Mouse (Mus musculus): ENCODE results near the gene Olfr128. TPM values are rescaled to one million over a fixed set of nuclear protein-coding genes. Genes with fewer than 3 reads are reported as not detected.
"Not testable (repeated sequence)": the region's sequence is repeated elsewhere in the genome, so short reads cannot be mapped to it uniquely, and the experiment has no call there.

The Olfr128 gene
- not detected in 2 replicates for polyA plus RNA-seq (2014; fragmentation: Nextera tagmentation; extraction: Ambion mirVana)

DNA sequence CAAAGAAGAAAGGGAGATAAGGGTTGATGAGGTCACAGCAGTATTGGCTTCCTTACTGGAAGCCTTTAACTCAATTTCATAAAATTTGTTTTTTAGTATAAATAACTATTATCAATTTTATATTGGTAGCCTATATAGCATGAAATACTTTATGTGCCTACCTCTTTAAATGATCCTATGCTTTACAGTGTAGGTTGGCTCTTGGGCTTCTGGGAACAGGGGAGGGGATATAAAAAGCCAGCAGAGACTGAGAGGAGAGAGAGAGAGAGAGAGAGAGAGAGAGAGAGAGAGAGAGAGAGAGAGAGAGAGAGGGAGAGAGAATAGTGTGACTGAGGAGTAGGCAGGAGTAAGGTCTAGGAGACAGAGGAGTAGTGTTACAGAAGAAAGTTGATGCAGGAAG, at the start of gene Olfr128:
Olfr128 (plus strand) TSS at position 301 of the 400 bp plus-strand sequence.
- H3K4me2 ChIP-seq (ENCODE audit: low read depth, low read length), result no peak within 1 kb of the TSS
- H3K9me3 ChIP-seq (ENCODE audit: control insufficient read depth, low read length), result no peaks in the 10 kb centered on the region
- H3K4me3 ChIP-seq (ENCODE audit: low read depth, low read length), result no peak within 1 kb of the TSS
- ATAC-seq (ENCODE audit: low read depth), result no peak
- H3K27ac ChIP-seq (ENCODE audit: low read depth, low read length), result no peak within 1 kb of the TSS
- no peaks in the 10 kb centered on the region for H3K36me3 ChIP-seq (ENCODE audit: control insufficient read depth, insufficient read depth, low read length)
- no peaks in the 10 kb centered on the region for H3K4me1 ChIP-seq (ENCODE audit: control insufficient read depth, insufficient read depth, low read length)
- H3K27me3 ChIP-seq (ENCODE audit: control insufficient read depth, insufficient read depth, low read length), result no peaks in the 10 kb centered on the region
- H3K9ac ChIP-seq (replicated peaks; ENCODE audit: low read depth, low read length), result no peak within 1 kb of the TSS

- H3K9me3 ChIP-seq (ENCODE audit: control insufficient read depth, low read length), result no peaks in the 10 kb centered on the region
- no peaks in the 10 kb centered on the region for H3K4me1 ChIP-seq (ENCODE audit: control insufficient read depth, insufficient read depth, low read length)
- no peak overlapping the region for H3K9ac ChIP-seq (replicated peaks; ENCODE audit: low read depth, low read length)
- no peaks in the 10 kb centered on the region for H3K27me3 ChIP-seq (ENCODE audit: control insufficient read depth, insufficient read depth, low read length)
- no peak overlapping the region for H3K4me3 ChIP-seq (ENCODE audit: low read depth, low read length)
- H3K4me2 ChIP-seq (ENCODE audit: low read depth, low read length), result no peak overlapping the region
- no peaks in the 10 kb centered on the region for H3K36me3 ChIP-seq (ENCODE audit: control insufficient read depth, insufficient read depth, low read length)
- no peak overlapping the region for H3K27ac ChIP-seq (ENCODE audit: low read depth, low read length)
- 87% methylated on average over 3 of the region's 3 CpGs for WGBS
- ATAC-seq (ENCODE audit: low read depth), result no peak
Observed at GRCm38 (mm10) chr17:37873830-37874229, 46.5 kb upstream of the Olfr128 start.

DNA sequence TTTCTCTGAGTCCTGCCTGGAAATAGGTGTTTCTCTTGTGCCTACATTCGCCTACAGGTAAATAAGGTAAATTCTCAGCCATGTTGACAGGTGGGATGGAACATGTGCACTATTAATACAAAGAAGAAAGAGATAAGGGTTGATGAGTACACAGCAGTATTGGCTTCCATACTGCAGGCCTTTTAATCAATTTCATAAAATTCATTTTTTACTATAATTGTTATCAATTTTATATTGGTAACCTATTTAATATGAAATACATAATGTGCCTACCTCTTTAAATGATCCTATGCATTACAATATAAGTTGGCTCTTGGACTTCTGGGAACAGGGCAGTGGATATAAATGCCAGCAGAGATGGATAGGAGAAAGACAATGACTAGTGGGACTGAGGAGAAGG, 20.2 kb upstream of the Olfr128 start, which contains the start of gene Olfr127:
Olfr127 (plus strand) TSS at position 301 of the 400 bp plus-strand sequence.
- no peak within 1 kb of the TSS for H3K9ac ChIP-seq (replicated peaks; ENCODE audit: low read depth, low read length)
- H3K36me3 ChIP-seq (ENCODE audit: control insufficient read depth, insufficient read depth, low read length), result no peaks in the 10 kb centered on the region
- H3K27ac ChIP-seq (ENCODE audit: low read depth, low read length), result no peak within 1 kb of the TSS
- H3K27me3 ChIP-seq (ENCODE audit: control insufficient read depth, insufficient read depth, low read length), result no peaks in the 10 kb centered on the region
- no peak within 1 kb of the TSS for H3K4me3 ChIP-seq (ENCODE audit: low read depth, low read length)
- no peaks in the 10 kb centered on the region for H3K4me1 ChIP-seq (ENCODE audit: control insufficient read depth, insufficient read depth, low read length)
- WGBS, result 79% methylated on average over 1 of the region's 1 CpGs
- H3K4me2 ChIP-seq (ENCODE audit: low read depth, low read length), result no peak within 1 kb of the TSS
- H3K9me3 ChIP-seq (ENCODE audit: control insufficient read depth, low read length), result no peaks in the 10 kb centered on the region
- no peak for ATAC-seq (ENCODE audit: low read depth)

- H3K9me3 ChIP-seq (ENCODE audit: control insufficient read depth, low read length); H3K4me2 ChIP-seq (ENCODE audit: low read depth, low read length); H3K27ac ChIP-seq (ENCODE audit: low read depth, low read length); H3K4me3 ChIP-seq (ENCODE audit: low read depth, low read length); ATAC-seq (ENCODE audit: low read depth); H3K4me1 ChIP-seq (ENCODE audit: control insufficient read depth, insufficient read depth, low read length); H3K36me3 ChIP-seq (ENCODE audit: control insufficient read depth, insufficient read depth, low read length); H3K27me3 ChIP-seq (ENCODE audit: control insufficient read depth, insufficient read depth, low read length); H3K9ac ChIP-seq (replicated peaks; ENCODE audit: low read depth, low read length): not testable (repeated sequence)
- WGBS, result 74% methylated on average over 8 of the region's 8 CpGs
Observed at GRCm38 (mm10) chr17:37906821-37907220, 13.5 kb upstream of the Olfr128 start.

DNA sequence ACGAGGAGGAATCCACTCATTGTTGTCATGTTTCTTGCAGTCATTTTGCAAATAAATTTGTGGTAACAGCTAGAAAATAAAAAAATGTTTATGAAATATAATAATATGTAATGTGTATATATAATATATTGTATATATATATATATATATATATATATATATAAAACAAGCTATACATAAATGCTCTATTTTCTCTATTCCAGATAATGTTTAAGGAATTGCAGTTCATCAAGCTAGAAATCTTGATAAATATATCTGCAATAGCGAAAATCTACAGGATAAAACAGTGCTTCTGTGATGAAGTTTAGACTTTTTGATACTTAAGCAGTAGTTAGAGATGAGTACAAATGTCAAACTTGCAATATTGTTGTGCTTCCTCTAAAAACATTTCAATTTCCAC, 32.6 kb downstream of the Olfr128 start, which contains the start of gene Olfr761:
Olfr761 (minus strand) TSS at position 101 of the 400 bp plus-strand sequence.
- Histone ChIP-seq H3K4me1 (ENCODE audit: control insufficient read depth, insufficient read depth, low read length) (no peaks in the 10 kb centered on the region), H3K36me3 (ENCODE audit: control insufficient read depth, insufficient read depth, low read length) (no peaks in the 10 kb centered on the region), H3K27me3 (ENCODE audit: control insufficient read depth, insufficient read depth, low read length) (no peaks in the 10 kb centered on the region), H3K9ac (replicated peaks; ENCODE audit: low read depth, low read length) (no peak within 1 kb of the TSS), H3K9me3 (ENCODE audit: control insufficient read depth, low read length) (no peaks in the 10 kb centered on the region), H3K4me3 (ENCODE audit: low read depth, low read length) (no peak within 1 kb of the TSS), H3K27ac (ENCODE audit: low read depth, low read length) (no peak within 1 kb of the TSS), H3K4me2 (ENCODE audit: low read depth, low read length) (no peak within 1 kb of the TSS)
- no peak for ATAC-seq (ENCODE audit: low read depth)
- WGBS, result 75% methylated on average over 2 of the region's 2 CpGs

- 91% methylated on average over 3 of the region's 3 CpGs for WGBS
- ATAC-seq (ENCODE audit: low read depth), result no peak
- no peaks in the 10 kb centered on the region; the same call in 1 of the 2 replicates for H3K9me3 ChIP-seq (ENCODE audit: control insufficient read depth, low read length)
- H3K36me3 ChIP-seq (ENCODE audit: control insufficient read depth, insufficient read depth, low read length), result no peaks in the 10 kb centered on the region
- no peak overlapping the region for H3K4me3 ChIP-seq (ENCODE audit: low read depth, low read length)
- no peak overlapping the region for H3K4me2 ChIP-seq (ENCODE audit: low read depth, low read length)
- H3K4me1 ChIP-seq (ENCODE audit: control insufficient read depth, insufficient read depth, low read length), result no peaks in the 10 kb centered on the region
- no peaks in the 10 kb centered on the region for H3K27me3 ChIP-seq (ENCODE audit: control insufficient read depth, insufficient read depth, low read length)
- no peak overlapping the region for H3K9ac ChIP-seq (replicated peaks; ENCODE audit: low read depth, low read length)
- H3K27ac ChIP-seq (ENCODE audit: low read depth, low read length), result no peak overlapping the region
Observed at GRCm38 (mm10) chr17:37973591-37973990, 53.2 kb downstream of the Olfr128 start.

Other genes with a start within 250 kb of the Olfr128 start
- gene Olfr119, start 224.0 kb upstream of the Olfr128 start, polyA plus RNA-seq (2014; fragmentation: Nextera tagmentation; extraction: Ambion mirVana), result not detected in 2 replicates
- not detected in 2 replicates for gene Olfr120, start 198.7 kb upstream of the Olfr128 start, polyA plus RNA-seq (2014; fragmentation: Nextera tagmentation; extraction: Ambion mirVana)
- not detected in 2 replicates for gene Olfr121, start 171.7 kb upstream of the Olfr128 start, polyA plus RNA-seq (2014; fragmentation: Nextera tagmentation; extraction: Ambion mirVana)
- not detected in 2 replicates for gene Olfr122, start 151.9 kb upstream of the Olfr128 start, polyA plus RNA-seq (2014; fragmentation: Nextera tagmentation; extraction: Ambion mirVana)
- not detected in 2 replicates for gene Olfr123, start 127.0 kb upstream of the Olfr128 start, polyA plus RNA-seq (2014; fragmentation: Nextera tagmentation; extraction: Ambion mirVana)
- not detected in 2 replicates for gene Olfr124, start 120.7 kb upstream of the Olfr128 start, polyA plus RNA-seq (2014; fragmentation: Nextera tagmentation; extraction: Ambion mirVana)
- not detected in 2 replicates for gene Olfr125, start 87.6 kb upstream of the Olfr128 start, polyA plus RNA-seq (2014; fragmentation: Nextera tagmentation; extraction: Ambion mirVana)
- gene Olfr126, start 73.1 kb upstream of the Olfr128 start, polyA plus RNA-seq (2014; fragmentation: Nextera tagmentation; extraction: Ambion mirVana), result not detected in 2 replicates
- gene Olfr127, start 20.1 kb upstream of the Olfr128 start, polyA plus RNA-seq (2014; fragmentation: Nextera tagmentation; extraction: Ambion mirVana), result not detected in 2 replicates
- not detected in 2 replicates for gene Olfr761, start 32.5 kb downstream of the Olfr128 start, polyA plus RNA-seq (2014; fragmentation: Nextera tagmentation; extraction: Ambion mirVana)
- gene Olfr129, start 139.5 kb downstream of the Olfr128 start, polyA plus RNA-seq (2014; fragmentation: Nextera tagmentation; extraction: Ambion mirVana), result not detected in 2 replicates
- not detected in 2 replicates for gene Olfr130, start 143.4 kb downstream of the Olfr128 start, polyA plus RNA-seq (2014; fragmentation: Nextera tagmentation; extraction: Ambion mirVana)
- gene Olfr131, start 168.1 kb downstream of the Olfr128 start, polyA plus RNA-seq (2014; fragmentation: Nextera tagmentation; extraction: Ambion mirVana), result not detected in 2 replicates
- gene Olfr132, start 214.0 kb downstream of the Olfr128 start, polyA plus RNA-seq (2014; fragmentation: Nextera tagmentation; extraction: Ambion mirVana), result not detected in 2 replicates
- gene Olfr133, start 224.7 kb downstream of the Olfr128 start, polyA plus RNA-seq (2014; fragmentation: Nextera tagmentation; extraction: Ambion mirVana), result not detected in 2 replicates

Measured in neural tube, embryonic 14.5 days (tissue).